Mouse (Mus musculus) CH12.LX (cell line): ENCODE results near the gene Sidt2.

Experiments
- CHD2 ChIP-seq: IDR thresholded peaks from 2 replicates; pipeline ENCODE4 v1.6.1; 2011; ENCODE audit warnings: low read length, improper control_type of control experiment
- CTCF ChIP-seq, 2 experiments: IDR thresholded peaks in 1 of 2; conservative IDR thresholded peaks in 1 of 2; 2 replicates each; pipeline ENCODE4 v1.5.1; 2011 to 2012; ENCODE audit warnings: low read depth in 2 of 2, low read length in 2 of 2, improper control_type of control experiment in 1 of 2, inconsistent platforms in 1 of 2, mild to moderate bottlenecking in 1 of 2, moderate library complexity in 1 of 2
- NELFE ChIP-seq: IDR thresholded peaks from 2 replicates; pipeline ENCODE4 v1.6.1; 2011; ENCODE audit warnings: low read depth, low read length, improper control_type of control experiment
- ZNF384 ChIP-seq: IDR thresholded peaks from 2 replicates; pipeline ENCODE4 v1.6.1; 2012; ENCODE audit warnings: low read depth, low read length, improper control_type of control experiment, inconsistent platforms

DNA sequence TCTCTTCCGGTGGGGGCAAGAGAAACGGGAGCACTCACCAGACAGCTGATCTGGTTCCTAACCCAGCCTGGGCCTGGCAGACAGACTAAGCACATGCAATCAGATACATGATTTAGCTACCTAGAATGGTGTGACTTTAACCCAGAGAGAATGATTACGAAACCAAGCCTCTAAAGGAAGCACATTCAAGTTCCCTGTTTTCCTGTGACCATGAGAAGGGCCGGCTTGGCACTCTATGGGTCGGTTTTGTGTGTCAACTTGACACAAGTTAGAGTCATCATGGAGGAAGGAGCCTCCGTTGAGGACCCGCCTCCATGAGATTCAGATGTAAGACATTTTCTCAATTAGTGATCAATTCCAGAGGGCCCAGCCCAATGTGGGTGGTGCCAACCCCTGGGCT, 4.6 kb upstream of the Sidt2 start:
- no peak for TF ChIP-seq ZNF384
- no peak for TF ChIP-seq CTCF (conservative IDR thresholded peaks at IDR 0.05 in 1 of 2, IDR thresholded peaks at IDR 0.05 in 1 of 2; ENCODE audit: low read depth in 2 of 2, low read length in 2 of 2)
- no peak for TF ChIP-seq NELFE
- no peak for TF ChIP-seq CHD2
